Mouse (Mus musculus): ENCODE measurements around the gene Snx14. TPM values are rescaled to one million over a fixed set of nuclear protein-coding genes. Genes with fewer than 3 reads are reported as not detected.

The Snx14 gene
- polyA plus RNA-seq, 1 experiment from 2014 or later: 22.1 TPM

DNA sequence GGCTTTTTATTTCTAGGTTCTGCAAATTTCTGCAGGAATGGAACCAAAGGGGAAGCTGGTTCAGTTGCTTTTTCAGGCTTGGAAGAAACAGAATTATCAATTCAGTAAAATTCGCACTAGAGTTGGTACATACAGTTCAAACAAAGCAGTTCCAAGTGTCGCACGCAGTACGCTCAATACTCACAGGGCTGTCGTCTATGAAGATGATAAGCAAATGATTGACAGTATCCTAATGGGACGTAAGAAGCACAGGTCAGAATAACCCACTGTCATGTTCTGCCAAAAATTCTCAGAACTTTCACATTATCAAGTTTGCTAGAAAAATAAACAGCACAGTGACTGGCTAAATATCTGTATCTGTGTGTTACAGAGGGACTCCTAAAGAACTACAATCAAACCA lies 34.2 kb downstream of the Snx14 start:
- peaks cover 31% of the 10 kb centered on the region for H3K36me3 ChIP-seq (ENCODE audit: control insufficient read depth, insufficient read depth, low read length)
- no peak overlapping the region for H3K9ac ChIP-seq (ENCODE audit: low read length)
- ATAC-seq (no peak), DNase-seq (ENCODE audit: low spot score) (no peak)
- H3K9me3 ChIP-seq (replicated peaks; ENCODE audit: control insufficient read depth, low read length): no peaks in the 10 kb centered on the region
- H3K4me3 ChIP-seq (ENCODE audit: low read depth, low read length): no peak overlapping the region
- H3K4me2 ChIP-seq (ENCODE audit: low read length): no peak overlapping the region
- no peak overlapping the region for H3K27ac ChIP-seq (ENCODE audit: low read depth, low read length)
- WGBS: 92% methylated on average over 6 of the region's 6 CpGs
- H3K27me3 ChIP-seq (replicated peaks; ENCODE audit: control insufficient read depth, insufficient read depth, low read length): no peaks in the 10 kb centered on the region
- no peaks in the 10 kb centered on the region for H3K4me1 ChIP-seq (ENCODE audit: control insufficient read depth, insufficient read depth, low read length)

DNA sequence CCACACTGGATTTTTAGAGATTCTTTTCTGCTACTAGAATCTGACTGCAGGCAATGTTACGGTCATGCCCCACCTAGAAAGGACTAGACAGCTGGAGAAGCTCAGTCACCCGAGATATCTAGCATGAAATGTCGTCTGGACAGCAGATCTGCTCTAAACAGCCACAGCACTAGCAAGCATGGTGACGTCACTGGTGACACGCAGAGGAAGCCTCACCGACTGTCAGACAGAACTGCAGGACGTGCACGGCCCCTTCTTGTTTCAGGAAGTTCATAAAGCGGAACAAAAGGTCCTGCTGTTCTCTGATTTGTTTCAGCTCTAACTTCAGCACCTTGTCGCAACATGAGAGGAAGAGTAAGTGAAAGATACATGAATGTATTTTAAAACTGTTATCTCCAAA lies 34.7 kb downstream of the Snx14 start:
- H3K4me1 ChIP-seq (ENCODE audit: control insufficient read depth, insufficient read depth, low read length): no peaks in the 10 kb centered on the region
- no peak overlapping the region for H3K9ac ChIP-seq (ENCODE audit: low read length)
- H3K4me3 ChIP-seq (ENCODE audit: low read depth, low read length): no peak overlapping the region
- H3K27me3 ChIP-seq (replicated peaks; ENCODE audit: control insufficient read depth, insufficient read depth, low read length): no peaks in the 10 kb centered on the region
- H3K36me3 ChIP-seq (ENCODE audit: control insufficient read depth, insufficient read depth, low read length): peaks cover 28% of the 10 kb centered on the region
- no peak overlapping the region for H3K27ac ChIP-seq (ENCODE audit: low read depth, low read length)
- no peak for ATAC-seq
- DNase-seq (ENCODE audit: low spot score): no peak
- 87% methylated on average over 10 of the region's 10 CpGs for WGBS
- H3K9me3 ChIP-seq (replicated peaks; ENCODE audit: control insufficient read depth, low read length): no peaks in the 10 kb centered on the region
- no peak overlapping the region for H3K4me2 ChIP-seq (ENCODE audit: low read length)

DNA sequence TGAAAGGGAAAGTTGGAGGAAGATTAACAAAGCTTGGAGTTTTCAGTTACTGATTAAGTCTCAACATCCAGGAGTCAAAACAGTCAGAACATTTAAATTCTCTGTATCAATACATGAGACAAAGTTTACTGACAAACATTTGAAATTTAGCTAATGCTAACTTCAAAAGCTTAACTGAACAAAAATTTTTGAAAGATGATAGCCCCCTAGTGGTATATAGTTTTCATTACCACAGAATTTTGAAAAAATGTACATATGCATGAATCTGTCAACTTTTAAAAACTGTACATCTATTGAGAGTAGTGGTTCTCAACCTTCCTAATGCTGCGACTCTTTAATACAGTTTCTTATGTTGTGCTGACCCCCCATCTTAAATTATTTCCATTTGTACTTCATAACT lies 40.3 kb downstream of the Snx14 start:
- Histone ChIP-seq H3K36me3 (ENCODE audit: control insufficient read depth, insufficient read depth, low read length) (peaks cover 20% of the 10 kb centered on the region), H3K27me3 (replicated peaks; ENCODE audit: control insufficient read depth, insufficient read depth, low read length) (no peaks in the 10 kb centered on the region), H3K9me3 (replicated peaks; ENCODE audit: control insufficient read depth, low read length) (no peaks in the 10 kb centered on the region), H3K4me2 (ENCODE audit: low read length) (no peak overlapping the region), H3K9ac (ENCODE audit: low read length) (no peak overlapping the region), H3K4me1 (ENCODE audit: control insufficient read depth, insufficient read depth, low read length) (no peaks in the 10 kb centered on the region), H3K4me3 (ENCODE audit: low read depth, low read length) (no peak overlapping the region), H3K27ac (ENCODE audit: low read depth, low read length) (no peak overlapping the region)
- peak; percentile 46 for DNase-seq (ENCODE audit: low spot score)
- 81% methylated on average over 1 of the region's 1 CpGs for WGBS
- ATAC-seq: no peak

DNA sequence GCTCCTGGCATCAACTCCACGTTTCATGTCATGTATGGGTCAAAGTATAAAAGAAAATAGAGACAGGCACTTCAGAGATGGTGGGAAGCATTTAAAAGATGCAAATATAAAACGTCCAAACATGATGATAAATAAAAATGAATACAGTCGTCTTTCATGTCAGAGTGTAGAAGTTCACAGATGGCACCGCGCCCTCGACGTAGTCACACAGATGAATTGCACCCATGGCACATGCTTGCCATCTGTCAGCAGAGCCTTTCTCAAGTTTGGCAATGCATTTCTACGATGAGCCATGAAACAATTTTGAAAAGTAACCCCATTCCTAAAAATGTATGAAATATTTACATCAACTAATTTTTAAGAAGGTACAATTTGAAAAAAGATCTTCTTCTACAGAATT lies 43.9 kb downstream of the Snx14 start:
- no peak overlapping the region for H3K27ac ChIP-seq (ENCODE audit: low read depth, low read length)
- H3K27me3 ChIP-seq (replicated peaks; ENCODE audit: control insufficient read depth, insufficient read depth, low read length): no peaks in the 10 kb centered on the region
- DNase-seq (ENCODE audit: low spot score) (peak; percentile 54), ATAC-seq (0 out of 2 replicates have a peak, but pooled peaks have one; percentile 57)
- H3K4me3 ChIP-seq (ENCODE audit: low read depth, low read length): no peak overlapping the region
- H3K4me1 ChIP-seq (ENCODE audit: control insufficient read depth, insufficient read depth, low read length): no peaks in the 10 kb centered on the region
- 68% methylated on average over 8 of the region's 8 CpGs for WGBS
- peaks cover 18% of the 10 kb centered on the region for H3K36me3 ChIP-seq (ENCODE audit: control insufficient read depth, insufficient read depth, low read length)
- no peak overlapping the region for H3K9ac ChIP-seq (ENCODE audit: low read length)
- no peak overlapping the region for H3K4me2 ChIP-seq (ENCODE audit: low read length)
- H3K9me3 ChIP-seq (replicated peaks; ENCODE audit: control insufficient read depth, low read length): no peaks in the 10 kb centered on the region

DNA sequence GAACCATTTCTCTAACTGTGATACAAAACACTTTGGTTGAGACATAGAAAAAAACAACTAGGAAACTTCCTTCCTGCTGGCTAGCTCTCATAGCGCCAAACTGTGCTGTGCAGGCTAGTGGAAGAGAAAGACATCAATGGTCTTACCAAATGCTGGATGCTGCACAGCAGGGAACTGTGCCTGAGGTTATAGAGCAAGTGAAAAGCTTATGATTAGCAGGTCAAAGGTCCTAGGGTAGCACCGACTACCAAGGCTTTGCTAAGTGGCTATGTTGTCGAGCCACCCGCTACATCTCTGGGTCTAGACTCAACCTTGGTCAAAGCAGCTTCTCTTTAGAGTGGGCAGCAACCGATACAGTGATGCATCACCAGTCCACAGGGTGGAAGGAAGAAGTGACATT lies 49.9 kb downstream of the Snx14 start:
- ATAC-seq: no peak
- no peak overlapping the region for H3K4me3 ChIP-seq (ENCODE audit: low read depth, low read length)
- peaks cover 23% of the 10 kb centered on the region for H3K36me3 ChIP-seq (ENCODE audit: control insufficient read depth, insufficient read depth, low read length)
- 58% methylated on average over 5 of the region's 5 CpGs for WGBS
- no peak overlapping the region for H3K4me2 ChIP-seq (ENCODE audit: low read length)
- no peaks in the 10 kb centered on the region for H3K4me1 ChIP-seq (ENCODE audit: control insufficient read depth, insufficient read depth, low read length)
- H3K9ac ChIP-seq (ENCODE audit: low read length): no peak overlapping the region
- no peak overlapping the region for H3K27ac ChIP-seq (ENCODE audit: low read depth, low read length)
- no peaks in the 10 kb centered on the region for H3K27me3 ChIP-seq (replicated peaks; ENCODE audit: control insufficient read depth, insufficient read depth, low read length)
- DNase-seq (ENCODE audit: low spot score): no peak
- no peaks in the 10 kb centered on the region for H3K9me3 ChIP-seq (replicated peaks; ENCODE audit: control insufficient read depth, low read length)

DNA sequence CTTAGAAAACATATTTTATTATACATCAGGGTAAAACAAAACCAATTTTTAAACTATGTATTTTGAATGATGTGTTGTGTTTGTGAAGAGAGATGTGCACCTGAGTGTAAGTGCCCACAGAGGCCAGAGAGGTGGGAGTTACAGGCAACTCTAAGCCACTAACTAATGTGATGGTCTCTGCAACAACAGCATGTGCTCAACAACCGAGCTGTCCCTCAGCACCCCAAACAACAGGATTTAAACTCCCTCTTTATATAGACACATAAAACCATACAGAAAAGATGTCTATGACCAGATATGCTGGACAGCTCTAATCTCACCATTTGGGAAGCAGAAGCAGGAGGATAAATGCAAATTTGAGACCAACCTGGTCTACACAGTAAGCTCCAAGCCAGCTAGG lies 58.2 kb downstream of the Snx14 start:
- peaks cover 26% of the 10 kb centered on the region for H3K36me3 ChIP-seq (ENCODE audit: control insufficient read depth, insufficient read depth, low read length)
- H3K27ac ChIP-seq (ENCODE audit: low read depth, low read length): no peak overlapping the region
- no peaks in the 10 kb centered on the region for H3K27me3 ChIP-seq (replicated peaks; ENCODE audit: control insufficient read depth, insufficient read depth, low read length)
- H3K4me1 ChIP-seq (ENCODE audit: control insufficient read depth, insufficient read depth, low read length): no peaks in the 10 kb centered on the region
- H3K4me2 ChIP-seq (ENCODE audit: low read length): no peak overlapping the region
- no peak overlapping the region for H3K9ac ChIP-seq (ENCODE audit: low read length)
- no peak for DNase-seq (ENCODE audit: low spot score)
- H3K9me3 ChIP-seq (replicated peaks; ENCODE audit: control insufficient read depth, low read length): no peaks in the 10 kb centered on the region
- H3K4me3 ChIP-seq (ENCODE audit: low read depth, low read length): no peak overlapping the region
- ATAC-seq: no peak
- 87% methylated on average over 1 of the region's 1 CpGs for WGBS

DNA sequence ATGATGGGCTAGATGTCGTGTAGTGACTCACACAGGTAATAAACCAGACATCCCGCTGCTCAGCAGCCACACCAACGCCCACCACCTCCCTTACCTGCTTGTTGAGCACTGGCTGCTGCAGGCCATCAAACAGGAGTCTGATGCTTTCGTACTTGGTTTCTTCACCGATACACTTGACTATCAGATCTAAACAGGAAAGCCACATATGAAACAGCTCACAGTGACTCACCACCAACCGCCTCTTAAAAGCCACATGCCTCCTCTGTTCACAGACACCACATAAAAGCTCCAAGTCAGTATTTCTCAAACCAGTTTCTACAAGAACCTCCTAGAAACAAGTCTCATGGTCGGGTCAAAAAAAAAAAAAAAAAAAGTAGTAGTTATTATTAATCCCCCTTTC lies 58.7 kb downstream of the Snx14 start:
- DNase-seq (ENCODE audit: low spot score): no peak
- Histone ChIP-seq H3K4me3 (ENCODE audit: low read depth, low read length) (no peak overlapping the region), H3K4me1 (ENCODE audit: control insufficient read depth, insufficient read depth, low read length) (no peaks in the 10 kb centered on the region), H3K27me3 (replicated peaks; ENCODE audit: control insufficient read depth, insufficient read depth, low read length) (no peaks in the 10 kb centered on the region), H3K27ac (ENCODE audit: low read depth, low read length) (no peak overlapping the region), H3K9ac (ENCODE audit: low read length) (no peak overlapping the region), H3K4me2 (ENCODE audit: low read length) (no peak overlapping the region), H3K9me3 (replicated peaks; ENCODE audit: control insufficient read depth, low read length) (no peaks in the 10 kb centered on the region), H3K36me3 (ENCODE audit: control insufficient read depth, insufficient read depth, low read length) (peaks cover 26% of the 10 kb centered on the region)
- no peak for ATAC-seq
- 80% methylated on average over 7 of the region's 7 CpGs for WGBS

DNA sequence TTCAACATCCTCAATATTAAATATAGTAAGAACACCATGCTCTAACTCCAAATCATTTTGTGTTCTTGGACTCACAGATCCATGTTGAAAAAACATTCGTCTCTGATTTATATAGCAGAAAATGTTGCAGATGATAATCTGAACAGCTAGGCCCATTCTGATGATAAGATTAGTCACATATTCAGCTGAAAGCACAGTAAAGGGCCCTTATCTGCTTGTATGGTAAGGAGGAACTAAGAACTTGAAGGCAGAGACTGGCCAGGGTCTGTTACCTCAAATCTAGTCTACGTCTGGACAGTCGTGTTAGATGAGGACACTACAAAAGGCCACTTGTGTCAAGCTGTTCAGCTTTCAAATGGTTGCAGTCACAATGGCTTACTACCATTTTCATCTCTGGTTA lies 59.7 kb downstream of the Snx14 start:
- H3K9me3 ChIP-seq (replicated peaks; ENCODE audit: control insufficient read depth, low read length): no peaks in the 10 kb centered on the region
- H3K4me2 ChIP-seq (ENCODE audit: low read length): no peak overlapping the region
- peaks cover 26% of the 10 kb centered on the region for H3K36me3 ChIP-seq (ENCODE audit: control insufficient read depth, insufficient read depth, low read length)
- WGBS: 89% methylated on average over 3 of the region's 3 CpGs
- no peak overlapping the region for H3K27ac ChIP-seq (ENCODE audit: low read depth, low read length)
- no peak overlapping the region for H3K4me3 ChIP-seq (ENCODE audit: low read depth, low read length)
- ATAC-seq: no peak
- DNase-seq (ENCODE audit: low spot score): no peak
- no peak overlapping the region for H3K9ac ChIP-seq (ENCODE audit: low read length)
- no peaks in the 10 kb centered on the region for H3K27me3 ChIP-seq (replicated peaks; ENCODE audit: control insufficient read depth, insufficient read depth, low read length)
- H3K4me1 ChIP-seq (ENCODE audit: control insufficient read depth, insufficient read depth, low read length): no peaks in the 10 kb centered on the region

DNA sequence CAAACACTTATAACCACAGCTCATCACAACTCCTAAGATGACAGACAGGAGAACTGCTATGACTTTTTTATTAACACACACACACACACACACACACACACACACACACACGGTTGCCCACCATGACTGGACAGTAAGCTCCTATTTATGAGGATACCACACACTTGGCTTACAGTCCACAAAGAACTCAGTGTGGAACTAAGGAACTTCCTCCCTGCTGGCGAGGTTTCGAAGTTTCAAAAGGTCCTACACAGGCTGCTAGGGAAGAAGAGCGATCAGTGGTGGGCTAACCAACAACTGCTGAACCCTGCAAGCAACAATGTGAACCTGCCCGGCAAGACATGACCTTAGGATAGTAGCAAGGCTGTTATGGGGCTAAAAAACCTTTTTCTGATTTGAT lies 61.3 kb downstream of the Snx14 start:
- ATAC-seq: no peak
- no peaks in the 10 kb centered on the region for H3K9me3 ChIP-seq (replicated peaks; ENCODE audit: control insufficient read depth, low read length)
- no peak overlapping the region for H3K27ac ChIP-seq (ENCODE audit: low read depth, low read length)
- H3K4me3 ChIP-seq (ENCODE audit: low read depth, low read length): no peak overlapping the region
- H3K4me1 ChIP-seq (ENCODE audit: control insufficient read depth, insufficient read depth, low read length): no peaks in the 10 kb centered on the region
- H3K36me3 ChIP-seq (ENCODE audit: control insufficient read depth, insufficient read depth, low read length): peaks cover 16% of the 10 kb centered on the region; the same call in 1 of the 2 replicates
- WGBS: 81% methylated on average over 5 of the region's 5 CpGs
- no peak overlapping the region for H3K9ac ChIP-seq (ENCODE audit: low read length)
- H3K27me3 ChIP-seq (replicated peaks; ENCODE audit: control insufficient read depth, insufficient read depth, low read length): no peaks in the 10 kb centered on the region
- no peak for DNase-seq (ENCODE audit: low spot score)
- H3K4me2 ChIP-seq (ENCODE audit: low read length): no peak overlapping the region

Measured in forebrain, embryonic 14.5 days (tissue).